Mouse (Mus musculus) megakaryocyte, embryonic 14.5 days (primary cell): ENCODE measurements at regions not wholly inside any gene's neighbourhood (a gene's known extent, or its start where the extent isn't known, plus 50 kb on each side); places are given as distances from the start of the nearest gene placed in this dataset.

Source experiments
- FLI1 ChIP-seq: IDR thresholded peaks from 2 replicates; pipeline ENCODE4 v1.6.1; 2012; ENCODE audit warnings: low read length, inconsistent platforms, mixed read lengths
- GATA1 ChIP-seq: IDR thresholded peaks from 3 replicates; pipeline ENCODE4 v1.6.1; 2012; ENCODE audit warnings: mixed read lengths, low read length, inconsistent platforms, borderline replicate concordance

GRCm38 (mm10) chr8:92743108-92743507 is 69.0 kb downstream of the Irx6 start:
- TF ChIP-seq GATA1 = no peak
- TF ChIP-seq FLI1 = no peak
